Mouse (Mus musculus) stomach, postnatal 0 days (tissue): ENCODE data around the gene Nbea.

ENCODE experiments used
- CTCF ChIP-seq: IDR thresholded peaks from 2 replicates; pipeline ENCODE4 v1.5.1; 2016; ENCODE audit warnings: antibody characterized with exemption, low read depth, mild to moderate bottlenecking, moderate library complexity
- EP300 ChIP-seq: optimal IDR thresholded peaks from 2 replicates; pipeline ENCODE3; 2016; ENCODE audit warnings: antibody characterized with exemption

- no peak for TF ChIP-seq CTCF
- no peak for TF ChIP-seq EP300
Observed at GRCm38 (mm10) chr3:55674185-55674584, 509.3 kb downstream of the Nbea start.
